Mouse (Mus musculus): ENCODE measurements around the gene Ccdc106. TPM values are rescaled to one million over a fixed set of nuclear protein-coding genes. Genes with fewer than 3 reads are reported as not detected.
"Not testable (repeated sequence)": the region's sequence is repeated elsewhere in the genome, so short reads cannot be mapped to it uniquely, and the experiment has no call there.

Gene Ccdc106
- polyA plus RNA-seq, 1 experiment from 2014 or later: 13.6 TPM

GRCm38 (mm10) chr7:5074984-5075383, 54.6 kb downstream of the Ccdc106 start:
- ATAC-seq (ENCODE audit: low FRiP score, low TSS enrichment) (no peak), DNase-seq (ENCODE audit: low spot score) (no peak)
- H3K4me2 ChIP-seq (replicated peaks; ENCODE audit: low read depth): no peak overlapping the region
- peaks cover 40% of the 10 kb centered on the region for H3K36me3 ChIP-seq (ENCODE audit: control insufficient read depth, insufficient read depth, low read length)
- no peaks in the 10 kb centered on the region for H3K4me1 ChIP-seq (replicated peaks; ENCODE audit: control insufficient read depth, insufficient read depth)
- H3K27ac ChIP-seq (replicated peaks): no peak overlapping the region
- H3K27me3 ChIP-seq (ENCODE audit: control insufficient read depth, insufficient read depth, low read length): no peaks in the 10 kb centered on the region
- WGBS: 87% methylated on average over 5 of the region's 5 CpGs
- TF ChIP-seq CTCF (IDR thresholded peaks at IDR 0.05; ENCODE audit: low read depth): no peak
- TF ChIP-seq EP300 (optimal IDR thresholded peaks at IDR 0.05): no peak
- H3K4me3 ChIP-seq (ENCODE audit: low read depth, low read length): no peak overlapping the region
- H3K9ac ChIP-seq (ENCODE audit: low read length): no peak overlapping the region
- H3K9me3 ChIP-seq (ENCODE audit: control insufficient read depth, low read length): no peaks in the 10 kb centered on the region

- TF ChIP-seq EP300 (optimal IDR thresholded peaks at IDR 0.05): no peak
- no peak for TF ChIP-seq CTCF (IDR thresholded peaks at IDR 0.05; ENCODE audit: low read depth)
- no peak overlapping the region for H3K4me3 ChIP-seq (ENCODE audit: low read depth, low read length)
- H3K9me3 ChIP-seq (ENCODE audit: control insufficient read depth, low read length): no peaks in the 10 kb centered on the region
- H3K4me1 ChIP-seq (replicated peaks; ENCODE audit: control insufficient read depth, insufficient read depth): 0 out of 2 replicates have a peak, but pooled peaks cover 2% of the 10 kb centered on the region
- no peaks in the 10 kb centered on the region for H3K27me3 ChIP-seq (ENCODE audit: control insufficient read depth, insufficient read depth, low read length)
- ATAC-seq (ENCODE audit: low FRiP score, low TSS enrichment) (no peak), DNase-seq (ENCODE audit: low spot score) (no peak)
- H3K36me3 ChIP-seq (ENCODE audit: control insufficient read depth, insufficient read depth, low read length): peaks cover 27% of the 10 kb centered on the region
- no peak overlapping the region for H3K27ac ChIP-seq (replicated peaks)
- 64% methylated on average over 2 of the region's 2 CpGs for WGBS
- H3K9ac ChIP-seq (ENCODE audit: low read length): no peak overlapping the region
- H3K4me2 ChIP-seq (replicated peaks; ENCODE audit: low read depth): no peak overlapping the region
Observed at GRCm38 (mm10) chr7:5076931-5077330, 56.6 kb downstream of the Ccdc106 start.

- peaks cover 20% of the 10 kb centered on the region for H3K36me3 ChIP-seq (ENCODE audit: control insufficient read depth, insufficient read depth, low read length)
- peak overlapping the region; percentile 98 for H3K27ac ChIP-seq (replicated peaks)
- H3K4me2 ChIP-seq (replicated peaks; ENCODE audit: low read depth): peak overlapping the region; percentile 85
- H3K27me3 ChIP-seq (ENCODE audit: control insufficient read depth, insufficient read depth, low read length); H3K9me3 ChIP-seq (ENCODE audit: control insufficient read depth, low read length); H3K4me1 ChIP-seq (replicated peaks; ENCODE audit: control insufficient read depth, insufficient read depth); DNase-seq (ENCODE audit: low spot score); ATAC-seq (ENCODE audit: low FRiP score, low TSS enrichment): not testable (repeated sequence)
- H3K4me3 ChIP-seq (ENCODE audit: low read depth, low read length): peak overlapping the region; percentile 99
- peak overlapping the region; percentile 99 for H3K9ac ChIP-seq (ENCODE audit: low read length)
- 33% methylated on average over 9 of the region's 13 CpGs for WGBS
Observed at GRCm38 (mm10) chr7:5079365-5080009, 59.1 kb downstream of the Ccdc106 start.

GRCm38 (mm10) chr7:5080010-5080751, 59.8 kb downstream of the Ccdc106 start, which contains the start of gene Epn1:
Gene Epn1 (plus strand): TSS chr7:5080235.
- peak within 1 kb of the TSS; percentile 85 for H3K4me2 ChIP-seq (replicated peaks; ENCODE audit: low read depth)
- DNase-seq (ENCODE audit: low spot score) (peak; percentile 98), ATAC-seq (ENCODE audit: low FRiP score, low TSS enrichment) (peak; percentile 97)
- peaks cover 16% of the 10 kb centered on the region for H3K36me3 ChIP-seq (ENCODE audit: control insufficient read depth, insufficient read depth, low read length)
- peak within 1 kb of the TSS; percentile 99 for H3K4me3 ChIP-seq (ENCODE audit: low read depth, low read length)
- no peaks in the 10 kb centered on the region for H3K9me3 ChIP-seq (ENCODE audit: control insufficient read depth, low read length)
- TF ChIP-seq EP300 (optimal IDR thresholded peaks at IDR 0.05): no peak
- no peak for TF ChIP-seq CTCF (IDR thresholded peaks at IDR 0.05; ENCODE audit: low read depth)
- under 1% methylated on average over 77 of the region's 81 CpGs for WGBS
- peak within 1 kb of the TSS; percentile 98 for H3K27ac ChIP-seq (replicated peaks)
- 0 out of 2 replicates have a peak, but pooled peaks cover 2% of the 10 kb centered on the region for H3K4me1 ChIP-seq (replicated peaks; ENCODE audit: control insufficient read depth, insufficient read depth)
- no peaks in the 10 kb centered on the region for H3K27me3 ChIP-seq (ENCODE audit: control insufficient read depth, insufficient read depth, low read length)
- peak within 1 kb of the TSS; percentile 99 for H3K9ac ChIP-seq (ENCODE audit: low read length)

GRCm38 (mm10) chr7:5080815-5081214, 60.5 kb downstream of the Ccdc106 start:
- WGBS: 8% methylated on average over 6 of the region's 6 CpGs
- no peak for ATAC-seq (ENCODE audit: low FRiP score, low TSS enrichment)
- TF ChIP-seq CTCF (IDR thresholded peaks at IDR 0.05; ENCODE audit: low read depth) (no peak), EP300 (optimal IDR thresholded peaks at IDR 0.05) (no peak)

GRCm38 (mm10) chr7:5081241-5081640, 60.9 kb downstream of the Ccdc106 start:
- peak overlapping the region; percentile 99 for H3K4me3 ChIP-seq (ENCODE audit: low read depth, low read length)
- WGBS: 35% methylated on average over 6 of the region's 6 CpGs
- H3K4me2 ChIP-seq (replicated peaks; ENCODE audit: low read depth): peak overlapping the region; percentile 85
- H3K9me3 ChIP-seq (ENCODE audit: control insufficient read depth, low read length): no peaks in the 10 kb centered on the region
- DNase-seq (ENCODE audit: low spot score) (peak; percentile 33), ATAC-seq (ENCODE audit: low FRiP score, low TSS enrichment) (no peak)
- peak overlapping the region; percentile 98 for H3K27ac ChIP-seq (replicated peaks)
- peaks cover 18% of the 10 kb centered on the region for H3K36me3 ChIP-seq (ENCODE audit: control insufficient read depth, insufficient read depth, low read length)
- H3K4me1 ChIP-seq (replicated peaks; ENCODE audit: control insufficient read depth, insufficient read depth): 0 out of 2 replicates have a peak, but pooled peaks cover 2% of the 10 kb centered on the region
- peak overlapping the region; percentile 99 for H3K9ac ChIP-seq (ENCODE audit: low read length)
- TF ChIP-seq EP300 (optimal IDR thresholded peaks at IDR 0.05): no peak
- TF ChIP-seq CTCF (IDR thresholded peaks at IDR 0.05; ENCODE audit: low read depth): peak; percentile 32
- H3K27me3 ChIP-seq (ENCODE audit: control insufficient read depth, insufficient read depth, low read length): no peaks in the 10 kb centered on the region

More at GRCm38 (mm10) chr7:5080815-5081214, 60.5 kb downstream of the Ccdc106 start:
- Histone ChIP-seq H3K4me2 (replicated peaks; ENCODE audit: low read depth) (peak overlapping the region; percentile 85), H3K4me1 (replicated peaks; ENCODE audit: control insufficient read depth, insufficient read depth) (0 out of 2 replicates have a peak, but pooled peaks cover 2% of the 10 kb centered on the region), H3K9ac (ENCODE audit: low read length) (peak overlapping the region; percentile 99), H3K4me3 (ENCODE audit: low read depth, low read length) (peak overlapping the region; percentile 99), H3K27ac (replicated peaks) (peak overlapping the region; percentile 98), H3K9me3 (ENCODE audit: control insufficient read depth, low read length) (no peaks in the 10 kb centered on the region), H3K36me3 (ENCODE audit: control insufficient read depth, insufficient read depth, low read length) (peaks cover 20% of the 10 kb centered on the region), H3K27me3 (ENCODE audit: control insufficient read depth, insufficient read depth, low read length) (no peaks in the 10 kb centered on the region)
- no peak for DNase-seq (ENCODE audit: low spot score)
